Mouse (Mus musculus) ovary, postnatal 36 days (tissue): ENCODE results near the gene Syngr1.

ENCODE experiments used
- DNase-seq: peaks from one replicate; pipeline ENCODE4 v3.0.0; 2022; ENCODE audit warnings: low spot score, mixed read lengths

Syngr1 gene

GRCm38 (mm10) chr15:80091121-80091955, at the start of gene Syngr1, which contains the start of gene Rpl3:
Syngr1 (plus strand) TSS chr15:80091334.
Rpl3 (minus strand) TSS chr15:80091868.
- peak; percentile 79 for DNase-seq

GRCm38 (mm10) chr15:80042152-80042551, 49.0 kb upstream of the Syngr1 start:
- DNase-seq, result no peak

GRCm38 (mm10) chr15:80044249-80044648, 46.9 kb upstream of the Syngr1 start:
- DNase-seq, result no peak

GRCm38 (mm10) chr15:80045749-80046148, 45.4 kb upstream of the Syngr1 start:
- no peak for DNase-seq

GRCm38 (mm10) chr15:80047242-80047641, 43.9 kb upstream of the Syngr1 start:
- no peak for DNase-seq

GRCm38 (mm10) chr15:80047973-80048372, 43.2 kb upstream of the Syngr1 start:
- no peak for DNase-seq

GRCm38 (mm10) chr15:80050093-80050492, 41.0 kb upstream of the Syngr1 start:
- DNase-seq, result no peak

GRCm38 (mm10) chr15:80051092-80051761, 39.9 kb upstream of the Syngr1 start:
- DNase-seq, result no peak

- no peak for DNase-seq
These were observed 39.4 kb upstream of the Syngr1 start for GRCm38 (mm10) chr15:80051782-80052181.

- no peak for DNase-seq
These were observed 37.6 kb upstream of the Syngr1 start for GRCm38 (mm10) chr15:80053381-80054033.

GRCm38 (mm10) chr15:80054034-80054710, 37.0 kb upstream of the Syngr1 start:
- peak; percentile 51 for DNase-seq

GRCm38 (mm10) chr15:80058151-80058550, 33.0 kb upstream of the Syngr1 start:
- no peak for DNase-seq

- no peak for DNase-seq
These were observed 31.5 kb upstream of the Syngr1 start for GRCm38 (mm10) chr15:80059606-80060005.

- DNase-seq, result no peak
These were observed 30.6 kb upstream of the Syngr1 start for GRCm38 (mm10) chr15:80060356-80061070.

GRCm38 (mm10) chr15:80061071-80061550, 30.0 kb upstream of the Syngr1 start:
- DNase-seq, result no peak

GRCm38 (mm10) chr15:80062339-80062738, 28.8 kb upstream of the Syngr1 start:
- no peak for DNase-seq

GRCm38 (mm10) chr15:80062821-80063220, 28.3 kb upstream of the Syngr1 start:
- DNase-seq, result no peak

GRCm38 (mm10) chr15:80064965-80065364, 26.2 kb upstream of the Syngr1 start:
- no peak for DNase-seq

- DNase-seq, result no peak
These were observed 25.7 kb upstream of the Syngr1 start for GRCm38 (mm10) chr15:80065414-80065813.

- no peak for DNase-seq
These were observed 24.6 kb upstream of the Syngr1 start for GRCm38 (mm10) chr15:80066538-80066937.

- no peak for DNase-seq
These were observed 22.0 kb upstream of the Syngr1 start for GRCm38 (mm10) chr15:80069171-80069570.
